Mouse (Mus musculus): ENCODE measurements around the gene 4833439L19Rik. TPM values are rescaled to one million over a fixed set of nuclear protein-coding genes. Genes with fewer than 3 reads are reported as not detected.

Gene 4833439L19Rik
- polyA plus RNA-seq, 1 experiment = 74.2 TPM

DNA sequence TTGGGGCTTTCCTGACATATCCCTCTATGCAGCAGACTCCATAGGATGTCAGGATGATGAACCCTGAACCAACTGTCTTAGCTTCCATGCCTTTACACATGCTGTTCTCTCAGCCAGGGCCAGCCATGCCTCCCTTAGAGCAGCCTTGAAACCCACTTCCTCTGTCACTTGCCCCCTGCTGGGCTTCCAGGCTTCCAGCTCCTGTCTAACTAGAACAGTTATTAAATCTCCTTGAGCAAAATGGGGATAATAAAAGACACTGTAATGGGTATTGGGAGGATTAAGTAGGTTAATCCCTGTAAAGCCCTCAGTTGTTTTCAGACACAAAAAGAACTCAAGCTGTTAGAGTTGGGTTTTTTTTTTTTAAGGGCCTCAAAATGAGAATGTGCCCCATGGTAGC, 38.3 kb upstream of the 4833439L19Rik start:
- H3K4me3 ChIP-seq (ENCODE audit: insufficient read depth, low read length) = no peak overlapping the region
- H3K27ac ChIP-seq (ENCODE audit: insufficient read depth, low read length) = no peak overlapping the region

DNA sequence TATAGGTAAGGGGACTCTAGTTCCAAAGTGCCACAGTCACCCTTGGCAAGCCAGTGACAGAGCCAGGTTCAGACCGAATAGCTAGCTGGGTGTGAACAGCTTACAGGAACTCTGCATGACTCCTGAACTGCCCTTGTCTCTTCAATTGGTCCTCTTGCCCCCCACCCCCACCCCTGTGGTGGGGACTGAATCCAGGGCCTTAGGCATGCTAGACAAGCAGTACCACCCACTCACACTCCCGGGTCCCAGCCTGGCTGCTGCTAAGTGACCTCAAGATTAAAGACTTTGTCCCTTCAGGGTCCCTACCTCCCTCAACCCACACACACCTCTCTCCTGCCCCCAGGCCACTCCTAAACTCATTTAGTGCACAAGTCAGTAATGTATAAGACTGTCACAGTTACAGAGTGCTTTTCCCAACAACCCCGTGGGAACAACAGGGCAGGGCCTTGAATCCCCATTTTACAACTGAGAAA, 37.4 kb upstream of the 4833439L19Rik start:
- TF ChIP-seq POLR2A (IDR thresholded peaks at IDR 0.05; ENCODE audit: low read depth, low read length) (no peak), CTCF (IDR thresholded peaks at IDR 0.05; ENCODE audit: borderline replicate concordance, insufficient read depth, low read length) (no peak)
- Histone ChIP-seq H3K27ac (ENCODE audit: insufficient read depth, low read length) (no peak overlapping the region), H3K4me3 (ENCODE audit: insufficient read depth, low read length) (no peak overlapping the region), H3K4me1 (ENCODE audit: control insufficient read depth, insufficient read depth, low read length) (peaks cover 8% of the 10 kb centered on the region; the same call in 1 of the 2 replicates)

More for the DNA sequence above, 38.3 kb upstream of the 4833439L19Rik start:
- TF ChIP-seq POLR2A (IDR thresholded peaks at IDR 0.05; ENCODE audit: low read depth, low read length) = no peak
- TF ChIP-seq CTCF (IDR thresholded peaks at IDR 0.05; ENCODE audit: borderline replicate concordance, insufficient read depth, low read length) = no peak
- H3K4me1 ChIP-seq (ENCODE audit: control insufficient read depth, insufficient read depth, low read length) = peaks cover 12% of the 10 kb centered on the region

DNA sequence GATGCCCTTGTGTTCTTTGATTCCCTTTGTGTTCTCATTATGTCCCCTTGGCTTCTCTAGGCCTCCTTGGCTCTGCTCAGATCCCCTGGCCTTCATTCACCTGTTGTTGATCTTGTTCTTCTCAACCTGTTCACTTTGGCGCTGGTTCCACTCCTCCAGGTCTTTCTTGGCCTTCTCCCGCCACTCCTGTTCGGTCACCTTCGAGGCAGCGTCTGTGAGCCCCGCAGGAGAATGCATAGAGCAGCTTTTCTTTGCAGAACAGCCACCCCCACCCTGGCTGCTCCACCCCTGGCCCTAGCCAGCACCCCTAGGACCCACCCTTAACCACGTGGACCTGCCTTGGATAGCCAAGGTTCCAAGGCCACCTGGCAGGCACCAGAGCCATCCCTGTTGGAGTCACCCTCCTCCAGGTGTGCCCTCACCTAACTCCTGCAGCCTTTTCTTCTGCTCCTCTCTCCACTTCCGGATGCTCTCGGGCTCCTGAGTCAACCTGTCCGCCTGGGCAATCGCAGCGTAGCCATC, 33.4 kb upstream of the 4833439L19Rik start:
- Histone ChIP-seq H3K4me1 (ENCODE audit: control insufficient read depth, insufficient read depth, low read length) (no peaks in the 10 kb centered on the region; the same call in 1 of the 2 replicates), H3K27ac (ENCODE audit: insufficient read depth, low read length) (no peak overlapping the region), H3K4me3 (ENCODE audit: insufficient read depth, low read length) (no peak overlapping the region)
- no peak for TF ChIP-seq CTCF (IDR thresholded peaks at IDR 0.05; ENCODE audit: borderline replicate concordance, insufficient read depth, low read length)
- no peak for TF ChIP-seq POLR2A (IDR thresholded peaks at IDR 0.05; ENCODE audit: low read depth, low read length)

DNA sequence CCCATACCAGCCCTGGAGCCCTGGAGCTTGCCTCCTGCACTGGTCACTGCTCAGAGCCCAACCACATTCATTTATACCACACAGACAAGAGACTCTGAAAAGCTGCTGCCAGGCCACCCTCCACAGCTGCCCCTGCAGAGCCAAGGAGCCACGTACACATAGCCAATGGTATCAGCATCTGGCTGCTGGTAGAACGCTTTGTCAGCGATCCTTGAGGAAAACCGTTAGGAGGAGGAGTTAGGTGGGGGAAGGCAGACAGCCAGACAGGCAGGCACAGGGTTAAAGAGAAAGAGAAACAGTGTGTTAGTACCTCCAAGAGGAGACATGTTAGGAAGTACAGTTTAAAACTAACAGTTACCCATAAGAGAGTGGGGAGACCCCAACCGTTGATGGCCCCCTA, 31.6 kb upstream of the 4833439L19Rik start:
- TF ChIP-seq POLR2A (IDR thresholded peaks at IDR 0.05; ENCODE audit: low read depth, low read length) = no peak
- Histone ChIP-seq H3K4me1 (ENCODE audit: control insufficient read depth, insufficient read depth, low read length) (peaks cover 2% of the 10 kb centered on the region), H3K27ac (ENCODE audit: insufficient read depth, low read length) (peak overlapping the region; percentile 17; the same call in 1 of the 2 replicates), H3K4me3 (ENCODE audit: insufficient read depth, low read length) (no peak overlapping the region)

GRCm38 (mm10) chr13:54596107-54596690, 31.0 kb upstream of the 4833439L19Rik start:
- no peak for TF ChIP-seq CTCF (IDR thresholded peaks at IDR 0.05; ENCODE audit: borderline replicate concordance, insufficient read depth, low read length)
- no peak for TF ChIP-seq POLR2A (IDR thresholded peaks at IDR 0.05; ENCODE audit: low read depth, low read length)
- Histone ChIP-seq H3K27ac (ENCODE audit: insufficient read depth, low read length) (peak overlapping the region; percentile 17; the same call in 1 of the 2 replicates), H3K4me1 (ENCODE audit: control insufficient read depth, insufficient read depth, low read length) (peaks cover 4% of the 10 kb centered on the region), H3K4me3 (ENCODE audit: insufficient read depth, low read length) (no peak overlapping the region)

- TF ChIP-seq CTCF (IDR thresholded peaks at IDR 0.05; ENCODE audit: borderline replicate concordance, insufficient read depth, low read length) = no peak
- no peak for TF ChIP-seq POLR2A (IDR thresholded peaks at IDR 0.05; ENCODE audit: low read depth, low read length)
- H3K27ac ChIP-seq (ENCODE audit: insufficient read depth, low read length) = no peak overlapping the region
- peaks cover 5% of the 10 kb centered on the region for H3K4me1 ChIP-seq (ENCODE audit: control insufficient read depth, insufficient read depth, low read length)
- no peak overlapping the region for H3K4me3 ChIP-seq (ENCODE audit: insufficient read depth, low read length)
Measured at GRCm38 (mm10) chr13:54593617-54594016, 28.4 kb upstream of the 4833439L19Rik start.

GRCm38 (mm10) chr13:54591776-54592356, 26.6 kb upstream of the 4833439L19Rik start:
- 0 out of 2 replicates have a peak overlapping the region, but pooled peaks have one; percentile 79 for H3K4me3 ChIP-seq (ENCODE audit: insufficient read depth, low read length)
- no peak for TF ChIP-seq CTCF (IDR thresholded peaks at IDR 0.05; ENCODE audit: borderline replicate concordance, insufficient read depth, low read length)
- TF ChIP-seq POLR2A (IDR thresholded peaks at IDR 0.05; ENCODE audit: low read depth, low read length) = no peak
- peaks cover 7% of the 10 kb centered on the region for H3K4me1 ChIP-seq (ENCODE audit: control insufficient read depth, insufficient read depth, low read length)
- H3K27ac ChIP-seq (ENCODE audit: insufficient read depth, low read length) = 0 out of 2 replicates have a peak overlapping the region, but pooled peaks have one; percentile 82

GRCm38 (mm10) chr13:54589996-54590951, 25.0 kb upstream of the 4833439L19Rik start, which contains the start of the genes Nop16 and Higd2a:
Gene Nop16, minus strand, starts transcription at chr13:54590090.
Gene Higd2a, plus strand, starts transcription at chr13:54590207.
- Histone ChIP-seq H3K4me3 (ENCODE audit: insufficient read depth, low read length) (peak within 1 kb of the TSS; percentile 88), H3K27ac (ENCODE audit: insufficient read depth, low read length) (peak within 1 kb of the TSS; percentile 82), H3K4me1 (ENCODE audit: control insufficient read depth, insufficient read depth, low read length) (peaks cover 7% of the 10 kb centered on the region)
- TF ChIP-seq POLR2A (IDR thresholded peaks at IDR 0.05; ENCODE audit: low read depth, low read length) (peak; percentile 88), CTCF (IDR thresholded peaks at IDR 0.05; ENCODE audit: borderline replicate concordance, insufficient read depth, low read length) (no peak)

GRCm38 (mm10) chr13:54589414-54589995, 24.3 kb upstream of the 4833439L19Rik start:
- H3K4me3 ChIP-seq (ENCODE audit: insufficient read depth, low read length) = peak overlapping the region; percentile 88
- TF ChIP-seq CTCF (IDR thresholded peaks at IDR 0.05; ENCODE audit: borderline replicate concordance, insufficient read depth, low read length) = no peak
- no peak overlapping the region; the same call in 1 of the 2 replicates for H3K27ac ChIP-seq (ENCODE audit: insufficient read depth, low read length)
- peaks cover 7% of the 10 kb centered on the region for H3K4me1 ChIP-seq (ENCODE audit: control insufficient read depth, insufficient read depth, low read length)
